Mouse (Mus musculus): ENCODE results near the gene Cyp2d40. TPM values are rescaled to one million over a fixed set of nuclear protein-coding genes. Genes with fewer than 3 reads are reported as not detected.

The Cyp2d40 gene
- not detected for polyA plus RNA-seq (2017; shearing (Covaris generic))

DNA sequence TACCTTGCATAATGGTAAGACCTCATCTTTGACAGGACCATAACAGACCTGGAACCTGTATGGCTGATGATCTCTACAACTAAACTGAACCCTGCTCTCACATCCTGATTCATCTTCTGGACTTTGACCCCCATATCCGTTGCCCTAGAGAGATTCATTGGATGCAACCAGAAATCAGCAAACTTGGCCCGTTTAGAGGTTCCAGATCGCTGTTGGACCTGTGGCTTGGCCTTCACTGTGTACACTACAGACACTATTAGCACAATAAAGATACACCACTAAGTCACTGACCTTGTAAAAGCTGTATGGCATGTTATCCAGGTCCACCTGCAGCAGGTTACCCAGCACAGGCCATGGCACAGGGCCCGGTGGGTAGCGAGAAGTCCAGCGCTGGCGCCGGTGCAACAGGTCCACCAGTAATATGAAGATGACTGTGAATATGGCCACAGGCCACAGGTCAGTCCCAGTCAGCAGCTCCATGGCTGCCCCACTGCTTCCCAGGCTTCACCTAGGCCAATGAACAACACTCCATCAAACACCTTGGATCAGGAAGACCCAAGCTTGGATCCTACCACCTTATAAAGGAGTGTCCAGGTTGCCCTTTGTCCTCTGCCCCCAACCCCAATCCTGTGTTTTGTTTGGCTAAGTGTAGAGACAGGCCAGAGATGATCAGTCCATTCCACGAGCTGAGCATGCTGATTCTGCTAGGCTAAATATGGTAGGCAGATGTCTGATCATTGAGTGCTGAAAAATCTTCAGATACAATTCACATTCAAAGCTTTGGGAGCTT lies at the start of gene Cyp2d40:
TSS of gene Cyp2d40 (minus strand) at position 553 of the 790 bp plus-strand sequence.

GRCm38 (mm10) chr15:82794277-82794676 lies 30.3 kb upstream of the Cyp2d40 start, which contains the start of gene Cyp2d26:
Cyp2d26 (minus strand) TSS chr15:82794294.

Other genes with a start within 250 kb of the Cyp2d40 start
- gene Cyp2d12, start 209.1 kb downstream of the Cyp2d40 start, polyA plus RNA-seq (2017; shearing (Covaris generic)), result not detected
- not detected for gene Cyp2d34, start 143.2 kb downstream of the Cyp2d40 start, polyA plus RNA-seq (2017; shearing (Covaris generic))
- not detected for gene Cyp2d26, start 30.1 kb upstream of the Cyp2d40 start, polyA plus RNA-seq (2017; shearing (Covaris generic))
- gene Tcf20, start 223.7 kb upstream of the Cyp2d40 start, polyA plus RNA-seq (2017; shearing (Covaris generic)), result 6.8 TPM